Mouse (Mus musculus): Measurements from ENCODE around the gene Nrxn1.

DNA sequence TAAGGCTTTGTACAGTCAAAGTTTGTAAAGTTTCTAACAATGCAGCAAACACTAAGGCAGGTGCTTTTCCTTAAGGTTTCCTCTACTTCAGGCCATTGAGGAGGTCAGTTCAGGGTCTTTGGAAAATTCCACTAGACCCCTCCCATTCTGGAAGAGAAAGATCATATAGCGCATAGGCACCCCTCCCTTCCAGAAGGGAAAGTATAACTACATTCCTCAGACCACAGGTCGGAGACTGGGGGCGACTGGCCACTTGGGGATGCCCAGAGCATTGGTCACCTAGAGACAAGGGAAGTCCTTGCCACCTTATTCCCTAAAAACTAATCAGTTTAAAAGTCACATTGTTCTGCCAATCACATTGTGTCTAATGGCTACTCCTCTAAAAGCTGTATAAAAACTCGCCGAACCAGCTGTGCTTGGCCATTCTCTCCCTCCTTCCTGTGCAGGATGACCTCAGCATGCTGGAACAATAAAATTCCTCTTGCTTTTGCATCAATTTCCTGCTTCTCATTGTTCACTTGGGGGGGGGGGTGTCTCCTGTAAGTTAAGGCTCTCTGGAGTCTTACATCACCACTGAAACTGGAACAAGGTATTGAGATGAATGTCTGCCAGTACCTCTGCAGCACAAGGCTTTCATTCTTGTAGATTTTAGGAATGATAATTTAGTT lies 305.6 kb downstream of the Nrxn1 start:
- no peak for TF ChIP-seq CTCF (IDR thresholded peaks at IDR 0.05; ENCODE audit: low read depth, low read length)
- TF ChIP-seq GATA1 (IDR thresholded peaks at IDR 0.05; ENCODE audit: borderline replicate concordance, low read length), result no peak
- no peak for TF ChIP-seq POLR2AphosphoS5 (IDR thresholded peaks at IDR 0.05; ENCODE audit: insufficient replicate concordance, low read depth, low read length)

Measured in G1E (cell line).